Mouse (Mus musculus) limb, embryonic 10.5 days (tissue): ENCODE data around the gene Lyrm1. TPM values are rescaled to one million over a fixed set of nuclear protein-coding genes. Genes with fewer than 3 reads are reported as not detected.

Source experiments
- DNase-seq: peaks from one replicate; pipeline ENCODE4 v3.0.0-alpha.2; 2017; ENCODE audit warnings: low spot score
- H3K27ac ChIP-seq: fragments of 300-500 bp; sonication (generic); 2 replicates; pipeline ENCODE4 v1.5.1; 2016; ENCODE audit warnings: mild to moderate bottlenecking
- H3K27me3 ChIP-seq: fragments of 300-500 bp; sonication (generic); 2 replicates; pipeline ENCODE4 v1.6.1; 2016; ENCODE audit warnings: low read depth, mild to moderate bottlenecking; ENCODE audit not compliant: poor library complexity, severe bottlenecking
- H3K36me3 ChIP-seq: fragments of 300-500 bp; sonication (generic); 2 replicates; pipeline ENCODE4 v1.6.1; 2016; ENCODE audit warnings: mild to moderate bottlenecking, moderate library complexity
- H3K4me1 ChIP-seq: fragments of 300-500 bp; sonication (generic); 2 replicates; pipeline ENCODE4 v1.6.1; 2016
- H3K4me3 ChIP-seq: fragments of 300-500 bp; sonication (generic); 2 replicates; pipeline ENCODE4 v1.5.1; 2016; ENCODE audit warnings: mild to moderate bottlenecking, moderate library complexity
- H3K9me3 ChIP-seq: fragments of 300-500 bp; sonication (generic); replicated peaks from 2 replicates; pipeline ENCODE4 v1.6.1; 2016; ENCODE audit warnings: mild to moderate bottlenecking
- WGBS: fragments of 180-500 bp; shearing (Covaris S2); methylation state at CpG from one replicate; pipeline ENCODE4 v1.1.7; 2016; 5-methylcytosine and 5-hydroxymethylcytosine counted together
- polyA plus RNA-seq: library from polyadenylated mRNA; unstranded; fragments of >200 nt; fragmentation: Nextera tagmentation; extraction: Ambion mirVana; gene quantifications from 2 replicates; pipeline ENCODE4 v1.2.1, GENCODE M21; 2016

The Lyrm1 gene
- polyA plus RNA-seq, 1 experiment from 2014 or later, result 6.4 TPM

DNA sequence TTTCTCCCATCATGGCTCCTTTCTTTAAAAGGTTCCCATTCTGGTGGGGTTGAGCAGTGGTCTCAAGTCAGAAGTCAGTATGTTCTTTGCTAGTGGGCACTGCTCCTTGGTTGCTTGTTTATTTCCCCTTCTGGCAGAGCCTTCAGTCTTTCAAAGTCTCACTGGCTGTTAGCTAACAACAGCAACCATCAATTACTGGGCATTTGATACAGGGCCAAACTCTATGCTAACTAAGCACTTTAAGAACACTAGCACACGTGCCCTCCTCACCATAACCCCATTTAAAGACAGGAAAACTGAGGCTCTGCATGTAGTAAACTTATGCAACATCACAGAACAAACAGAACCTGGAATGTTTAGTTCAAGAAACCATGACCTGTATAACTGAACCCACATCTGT, 33.5 kb upstream of the Lyrm1 start:
- WGBS, result 50% methylated on average over 1 of the region's 1 CpGs
- H3K4me1 ChIP-seq, result peaks cover 27% of the 10 kb centered on the region
- H3K4me3 ChIP-seq, result no peak overlapping the region
- H3K9me3 ChIP-seq, result no peaks in the 10 kb centered on the region
- DNase-seq, result no peak
- H3K27me3 ChIP-seq, result no peaks in the 10 kb centered on the region
- peak overlapping the region; percentile 74; the same call in 1 of the 2 replicates for H3K27ac ChIP-seq
- peaks cover 26% of the 10 kb centered on the region for H3K36me3 ChIP-seq

DNA sequence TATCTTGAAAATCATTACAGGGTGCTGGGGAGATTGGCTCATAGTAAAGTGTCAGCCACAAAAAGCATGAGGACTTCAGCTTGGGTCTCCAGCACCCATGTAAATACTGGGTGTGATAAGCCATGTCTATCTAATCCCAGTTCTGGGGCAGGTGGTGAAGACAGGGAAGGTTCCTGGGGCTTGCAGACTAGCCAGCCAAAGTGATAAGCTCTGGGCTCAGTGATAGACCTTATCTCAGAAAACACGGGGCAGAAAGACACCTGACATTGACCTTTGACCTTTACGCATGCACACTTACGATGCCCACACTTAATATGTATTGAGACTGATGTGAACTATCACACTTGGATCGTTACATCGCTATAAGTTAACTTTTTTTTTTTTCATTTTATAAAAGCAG, 31.2 kb upstream of the Lyrm1 start:
- H3K27ac ChIP-seq, result no peak overlapping the region
- H3K4me1 ChIP-seq, result peaks cover 26% of the 10 kb centered on the region
- peaks cover 14% of the 10 kb centered on the region for H3K36me3 ChIP-seq
- no peak overlapping the region for H3K4me3 ChIP-seq
- DNase-seq, result no peak
- no peaks in the 10 kb centered on the region for H3K9me3 ChIP-seq
- no peaks in the 10 kb centered on the region for H3K27me3 ChIP-seq
- 92% methylated on average over 5 of the region's 5 CpGs for WGBS

DNA sequence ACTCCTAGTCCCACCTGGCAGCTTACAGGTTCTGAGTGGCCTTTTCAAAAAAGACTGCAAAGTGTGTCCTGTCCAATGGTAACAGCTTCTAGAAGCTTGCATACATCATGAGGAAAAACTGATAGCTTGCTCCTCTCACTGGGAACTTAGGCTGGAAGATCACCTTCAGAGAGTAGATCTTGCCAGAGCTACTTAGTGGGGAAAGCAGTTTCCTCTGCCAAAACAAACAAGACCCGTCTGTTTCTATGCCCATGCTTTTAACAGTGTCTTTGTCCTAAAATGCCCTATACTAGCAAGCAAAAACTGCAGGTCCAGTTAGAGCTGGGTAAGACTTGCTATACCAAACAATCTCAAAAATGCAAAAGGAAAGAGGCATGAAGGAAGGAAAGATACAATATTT, 29.5 kb upstream of the Lyrm1 start:
- no peak for DNase-seq
- H3K4me3 ChIP-seq, result no peak overlapping the region
- 85% methylated on average over 1 of the region's 1 CpGs for WGBS
- peaks cover 12% of the 10 kb centered on the region for H3K4me1 ChIP-seq
- H3K27me3 ChIP-seq, result no peaks in the 10 kb centered on the region
- H3K36me3 ChIP-seq, result peaks cover 14% of the 10 kb centered on the region; the same call in 1 of the 2 replicates
- H3K9me3 ChIP-seq, result no peaks in the 10 kb centered on the region
- no peak overlapping the region for H3K27ac ChIP-seq

DNA sequence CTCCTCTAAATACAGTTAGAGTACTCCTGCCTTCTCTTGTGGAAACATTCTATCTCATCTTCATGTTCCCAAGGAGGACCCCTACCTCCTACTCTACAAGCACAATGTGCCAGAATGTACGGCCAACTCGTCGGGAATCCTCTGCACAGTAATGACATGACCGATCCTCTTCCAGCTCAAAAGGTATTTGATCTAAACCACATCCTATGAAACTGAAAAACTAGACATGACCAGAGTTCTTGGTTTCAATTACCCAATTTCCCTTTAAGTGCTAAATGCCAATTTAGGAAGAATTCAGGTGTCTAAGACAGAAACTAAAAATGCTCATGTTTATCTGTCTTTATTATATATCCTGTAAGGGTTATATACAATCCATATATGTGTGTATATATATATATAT, 23.5 kb upstream of the Lyrm1 start:
- Histone ChIP-seq H3K4me1 (no peaks in the 10 kb centered on the region; the same call in 1 of the 2 replicates), H3K4me3 (no peak overlapping the region)
- WGBS, result 96% methylated on average over 4 of the region's 4 CpGs

GRCm38 (mm10) chr7:119873050-119873449, 22.6 kb upstream of the Lyrm1 start:
- WGBS, result 64% methylated on average over 2 of the region's 2 CpGs
- no peaks in the 10 kb centered on the region for H3K27me3 ChIP-seq
- no peak for DNase-seq

More for the DNA sequence above, 23.5 kb upstream of the Lyrm1 start:
- Histone ChIP-seq H3K9me3 (no peaks in the 10 kb centered on the region), H3K27ac (no peak overlapping the region), H3K36me3 (peaks cover 12% of the 10 kb centered on the region; the same call in 1 of the 2 replicates), H3K27me3 (no peaks in the 10 kb centered on the region)
- no peak for DNase-seq

GRCm38 (mm10) chr7:119875776-119876440, 19.8 kb upstream of the Lyrm1 start:
- WGBS, result 64% methylated on average over 3 of the region's 3 CpGs
- Histone ChIP-seq H3K27me3 (no peaks in the 10 kb centered on the region), H3K4me3 (no peak overlapping the region), H3K4me1 (no peaks in the 10 kb centered on the region), H3K36me3 (peaks cover 18% of the 10 kb centered on the region), H3K27ac (no peak overlapping the region), H3K9me3 (no peaks in the 10 kb centered on the region)
- no peak for DNase-seq

More at GRCm38 (mm10) chr7:119873050-119873449, 22.6 kb upstream of the Lyrm1 start:
- no peak overlapping the region for H3K27ac ChIP-seq
- no peaks in the 10 kb centered on the region for H3K4me1 ChIP-seq
- H3K4me3 ChIP-seq, result no peak overlapping the region
- H3K36me3 ChIP-seq, result peaks cover 11% of the 10 kb centered on the region
- H3K9me3 ChIP-seq, result no peaks in the 10 kb centered on the region

- H3K36me3 ChIP-seq, result peaks cover 18% of the 10 kb centered on the region
- H3K4me1 ChIP-seq, result no peaks in the 10 kb centered on the region
- no peak for DNase-seq
- H3K9me3 ChIP-seq, result no peaks in the 10 kb centered on the region
- H3K27ac ChIP-seq, result no peak overlapping the region
- H3K27me3 ChIP-seq, result no peaks in the 10 kb centered on the region
- no peak overlapping the region for H3K4me3 ChIP-seq
- WGBS, result 89% methylated on average over 4 of the region's 4 CpGs
These were observed 16.5 kb upstream of the Lyrm1 start for GRCm38 (mm10) chr7:119879171-119879570.

- Histone ChIP-seq H3K4me1 (no peaks in the 10 kb centered on the region), H3K4me3 (no peak overlapping the region), H3K9me3 (no peaks in the 10 kb centered on the region), H3K27me3 (no peaks in the 10 kb centered on the region), H3K36me3 (peaks cover 18% of the 10 kb centered on the region), H3K27ac (no peak overlapping the region)
- DNase-seq, result no peak
- 91% methylated on average over 5 of the region's 5 CpGs for WGBS
These were observed 15.3 kb upstream of the Lyrm1 start for GRCm38 (mm10) chr7:119880345-119880744.

- WGBS, result 94% methylated on average over 2 of the region's 2 CpGs
- Histone ChIP-seq H3K36me3 (peaks cover 18% of the 10 kb centered on the region), H3K4me3 (no peak overlapping the region), H3K9me3 (no peaks in the 10 kb centered on the region), H3K27ac (no peak overlapping the region), H3K4me1 (no peaks in the 10 kb centered on the region), H3K27me3 (no peaks in the 10 kb centered on the region)
- no peak for DNase-seq
These were observed 14.4 kb upstream of the Lyrm1 start for GRCm38 (mm10) chr7:119881229-119881628.

- 0 out of 2 replicates have a peak, but pooled peaks cover 5% of the 10 kb centered on the region for H3K36me3 ChIP-seq
- H3K27me3 ChIP-seq, result no peaks in the 10 kb centered on the region
- H3K4me3 ChIP-seq, result no peak overlapping the region
- WGBS, result 93% methylated on average over 4 of the region's 4 CpGs
- no peak for DNase-seq
- H3K9me3 ChIP-seq, result no peaks in the 10 kb centered on the region
- H3K27ac ChIP-seq, result no peak overlapping the region
- H3K4me1 ChIP-seq, result no peaks in the 10 kb centered on the region
These were observed 7.8 kb upstream of the Lyrm1 start for GRCm38 (mm10) chr7:119887887-119888286.

DNA sequence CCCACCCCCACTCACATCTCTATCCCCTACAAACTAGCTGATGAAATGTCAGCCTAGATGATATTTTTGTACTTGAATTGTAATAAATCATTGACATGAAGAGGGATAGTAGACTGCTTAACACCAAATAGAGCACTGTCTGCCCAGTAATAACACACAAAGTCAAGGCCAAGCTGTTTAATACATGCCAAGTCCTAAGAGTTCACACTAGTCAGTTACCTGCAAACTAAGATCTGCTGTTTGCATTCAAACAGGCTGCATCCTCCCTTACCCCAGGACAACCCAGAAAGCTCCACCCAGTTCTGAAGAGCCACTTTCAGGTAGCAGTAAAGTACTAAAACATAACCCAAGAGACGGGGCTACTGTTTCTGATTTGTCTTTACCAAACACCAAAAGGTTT, 3.5 kb upstream of the Lyrm1 start:
- H3K36me3 ChIP-seq, result 0 out of 2 replicates have a peak, but pooled peaks cover 2% of the 10 kb centered on the region
- DNase-seq, result no peak
- H3K4me3 ChIP-seq, result no peak overlapping the region
- peaks cover 21% of the 10 kb centered on the region for H3K4me1 ChIP-seq
- H3K9me3 ChIP-seq, result no peaks in the 10 kb centered on the region
- H3K27me3 ChIP-seq, result no peaks in the 10 kb centered on the region
- H3K27ac ChIP-seq, result no peak overlapping the region
- WGBS, result 84% methylated on average over 1 of the region's 1 CpGs

DNA sequence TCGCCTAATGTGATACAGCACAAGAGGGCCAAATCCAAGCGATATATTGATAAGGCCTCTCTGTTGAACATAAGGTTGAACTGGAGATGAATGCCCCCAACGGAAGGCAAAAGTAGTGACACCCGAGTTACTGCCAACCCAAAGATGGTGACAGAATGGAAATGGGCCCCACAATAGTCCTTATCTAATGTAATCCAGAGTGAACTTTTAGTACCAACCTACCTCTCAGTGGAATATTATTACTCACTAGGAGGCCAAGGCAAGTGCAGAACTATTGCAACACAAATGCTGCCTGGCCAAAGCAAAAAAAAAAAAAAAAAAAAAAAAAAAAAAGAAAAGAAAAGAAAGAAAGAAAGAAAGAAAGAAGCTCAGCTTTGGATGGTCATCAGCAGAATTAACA, 2.9 kb upstream of the Lyrm1 start:
- 96% methylated on average over 4 of the region's 4 CpGs for WGBS
- Histone ChIP-seq H3K36me3 (0 out of 2 replicates have a peak, but pooled peaks cover 2% of the 10 kb centered on the region), H3K27me3 (no peaks in the 10 kb centered on the region), H3K9me3 (no peaks in the 10 kb centered on the region), H3K27ac (no peak overlapping the region), H3K4me1 (peaks cover 21% of the 10 kb centered on the region), H3K4me3 (no peak overlapping the region)
- DNase-seq, result no peak

DNA sequence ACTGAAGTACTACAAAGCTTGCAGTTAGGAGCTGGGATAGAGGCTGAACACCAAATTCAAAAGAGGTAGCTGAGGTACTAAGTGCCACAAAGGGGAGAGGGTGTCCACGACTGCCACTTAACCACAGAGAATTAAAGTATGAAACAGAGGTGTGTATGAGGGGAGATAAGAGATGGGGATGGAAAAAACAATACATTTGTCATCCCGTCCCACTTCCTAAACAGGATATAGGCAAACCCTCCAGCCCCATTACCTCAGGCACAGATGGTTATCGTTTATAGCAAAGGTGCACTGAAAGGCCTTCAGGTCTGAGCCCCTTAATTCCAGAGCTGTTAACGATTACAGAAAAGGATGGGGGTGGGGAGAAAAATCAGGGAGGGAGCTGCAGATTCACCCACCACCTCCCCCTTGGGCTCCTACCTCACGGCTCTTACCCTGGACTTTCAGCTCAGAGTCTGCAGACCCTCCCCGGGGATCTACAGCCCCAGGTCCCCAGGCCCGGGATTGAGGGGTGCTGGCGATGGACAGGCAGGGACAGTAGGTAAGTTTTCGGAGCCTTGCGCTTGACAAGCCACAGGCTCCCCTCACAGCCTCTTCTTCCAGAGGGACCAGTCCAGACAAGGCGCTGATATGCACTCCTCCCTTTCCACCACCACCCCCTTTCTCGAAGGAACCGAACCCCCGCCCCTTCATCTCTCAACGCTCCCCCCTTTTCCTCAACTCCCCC, 680 bp upstream of the Lyrm1 start:
- Histone ChIP-seq H3K36me3 (0 out of 2 replicates have a peak, but pooled peaks cover 2% of the 10 kb centered on the region), H3K27ac (peak overlapping the region; percentile 94), H3K4me1 (peaks cover 21% of the 10 kb centered on the region), H3K27me3 (no peaks in the 10 kb centered on the region), H3K9me3 (no peaks in the 10 kb centered on the region), H3K4me3 (peak overlapping the region; percentile 79)
- no peak for DNase-seq
- WGBS, result 1% methylated on average over 15 of the region's 15 CpGs
